Mouse (Mus musculus): Measurements from ENCODE around the gene Mzf1.

Gene Mzf1

GRCm38 (mm10) chr7:13003380-13003779, 51.2 kb downstream of the Mzf1 start:
- DNase-seq (ENCODE audit: low spot score) = no peak

GRCm38 (mm10) chr7:13001584-13001983, 53.0 kb downstream of the Mzf1 start:
- DNase-seq (ENCODE audit: low spot score) = no peak

GRCm38 (mm10) chr7:12998851-12999250, 55.7 kb downstream of the Mzf1 start, which contains the start of gene Trim28:
TSS of gene Trim28 (plus strand) at chr7:12999114.
- DNase-seq (ENCODE audit: low spot score) = no peak

- DNase-seq (ENCODE audit: low spot score) = no peak
Observed at GRCm38 (mm10) chr7:12998053-12998452, 56.5 kb downstream of the Mzf1 start, which contains the start of gene Slc27a5. TSS of gene Slc27a5 (minus strand) at chr7:12998192.

- no peak for DNase-seq (ENCODE audit: low spot score)
Observed at GRCm38 (mm10) chr7:12997230-12997629, 57.3 kb downstream of the Mzf1 start.

GRCm38 (mm10) chr7:12995862-12996261, 58.7 kb downstream of the Mzf1 start:
- no peak for DNase-seq (ENCODE audit: low spot score)

- DNase-seq (ENCODE audit: low spot score) = no peak
Observed at GRCm38 (mm10) chr7:12993148-12993547, 61.4 kb downstream of the Mzf1 start.

Measured in testis, postnatal 14 days (tissue).